ENCODE assay signal across 11 mouse cellular contexts in genomic region chr13:98002598-98002997, GRCm38 (mm10).
"Had no signal": no experiment of that assay in that cellular context is flagged by ENCODE, and none has a peak within 500 bp of the region (broad histone marks: within the 10 kb centered on the region; RNA-seq: fewer than 3 reads in every experiment).

No protein-coding gene starts in this region.

- H3K27ac ChIP-seq: limb, embryonic 12.5 days; liver, embryonic 14.5 days; midbrain, embryonic 10.5 days; neural tube, embryonic 15.5 days had no signal

- H3K4me3 ChIP-seq: limb, embryonic 12.5 days; midbrain, embryonic 10.5 days; myocyte; neural tube, embryonic 15.5 days had no signal

- H3K27me3 ChIP-seq: limb, embryonic 12.5 days; neural tube, embryonic 15.5 days had no signal

- H3K9ac ChIP-seq: limb, embryonic 12.5 days; liver, embryonic 14.5 days; neural tube, embryonic 15.5 days had no signal

- DNase-seq: layer of hippocampus, adult 9-11 months; layer of hippocampus, postnatal 36 days; midbrain, embryonic 14.5 days; right cerebral cortex, adult 18-20 months; right cerebral cortex, postnatal 25 days; thymus, postnatal 36 days had no signal

- H3K4me2 ChIP-seq: limb, embryonic 12.5 days; neural tube, embryonic 15.5 days had no signal

- H3K36me3 ChIP-seq: limb, embryonic 12.5 days; midbrain, embryonic 10.5 days; neural tube, embryonic 15.5 days had no signal

- H3K9me3 ChIP-seq: limb, embryonic 12.5 days; midbrain, embryonic 10.5 days; neural tube, embryonic 15.5 days had no signal
